Mouse (Mus musculus) testis, adult 2 months (tissue): Measurements from ENCODE around the gene Scoc.

Source experiments
- CTCF ChIP-seq: fragments of 200-500 bp; IDR thresholded peaks from 2 replicates; pipeline ENCODE4 v1.5.1; 2012; ENCODE audit warnings: low read depth, mild to moderate bottlenecking, inconsistent platforms, low read length, moderate library complexity; ENCODE audit not compliant: control insufficient read depth, insufficient read depth, insufficient replicate concordance
- POLR2A ChIP-seq: fragments of 200-500 bp; IDR thresholded peaks from 2 replicates; pipeline ENCODE4 v1.6.1; 2012; ENCODE audit warnings: low read depth, mild to moderate bottlenecking, inconsistent platforms, low read length, moderate library complexity; ENCODE audit not compliant: control insufficient read depth

DNA sequence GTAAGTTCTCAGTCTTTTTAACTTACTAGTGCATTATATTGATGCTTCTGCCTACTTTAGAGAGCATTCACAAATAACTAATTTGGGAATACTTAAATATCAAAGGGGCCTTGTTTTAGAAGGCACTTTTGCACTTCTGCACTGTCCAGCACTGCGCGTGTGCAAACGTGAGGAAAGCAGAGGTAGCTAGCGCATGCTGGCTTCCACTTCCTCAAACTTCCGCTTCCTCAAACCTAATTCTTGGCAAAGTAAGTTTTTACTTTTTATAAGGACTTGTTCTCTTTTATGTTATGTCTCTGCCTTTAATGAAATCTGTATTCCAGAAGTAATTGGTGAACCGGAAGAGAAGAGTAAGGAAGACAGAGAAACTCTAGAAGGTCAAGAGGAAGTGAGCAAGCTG lies 33.0 kb downstream of the Scoc start:
- TF ChIP-seq POLR2A, result no peak
- TF ChIP-seq CTCF, result no peak
